Mouse (Mus musculus) G1E (cell line): Measurements from ENCODE around the gene Gkap1.

ENCODE experiments used
- CTCF ChIP-seq: IDR thresholded peaks from 2 replicates; pipeline ENCODE4 v1.5.1; 2012; ENCODE audit warnings: low read depth, low read length, inconsistent platforms, mixed read lengths
- GATA1 ChIP-seq: IDR thresholded peaks from 2 replicates; pipeline ENCODE4 v1.6.1; 2012; ENCODE audit warnings: borderline replicate concordance, low read length, inconsistent platforms, mixed read lengths
- GATA2 ChIP-seq: IDR thresholded peaks from 2 replicates; pipeline ENCODE4 v1.6.1; 2012; ENCODE audit warnings: low read depth, low read length, inconsistent platforms, borderline replicate concordance
- POLR2AphosphoS5 ChIP-seq: IDR thresholded peaks from 2 replicates; pipeline ENCODE4 v1.6.1; 2012; ENCODE audit warnings: low read depth, low read length, inconsistent platforms; ENCODE audit not compliant: insufficient replicate concordance
- TAL1 ChIP-seq: conservative IDR thresholded peaks from 2 replicates; pipeline ENCODE4 v1.6.1; 2012; ENCODE audit warnings: low read depth, low read length, inconsistent platforms, mixed read lengths

GRCm38 (mm10) chr13:58266864-58267263 is 8.6 kb downstream of the Gkap1 start:
- no peak for TF ChIP-seq GATA1
- TF ChIP-seq CTCF = no peak
- no peak for TF ChIP-seq TAL1
- TF ChIP-seq POLR2AphosphoS5 = no peak
- TF ChIP-seq GATA2 = no peak
